Mouse (Mus musculus) bone marrow, adult 2 months (tissue): ENCODE results near the gene Ddhd1.

Experiments
- CTCF ChIP-seq: fragments of 200-500 bp; IDR thresholded peaks from 2 replicates; pipeline ENCODE4 v1.5.1; 2011; ENCODE audit warnings: low read length, control low read depth; ENCODE audit not compliant: control insufficient read depth, insufficient read depth
- POLR2A ChIP-seq: fragments of 200-500 bp; IDR thresholded peaks from 2 replicates; pipeline ENCODE4 v1.6.1; 2011; ENCODE audit warnings: low read depth, mild to moderate bottlenecking, control low read depth, low read length, borderline replicate concordance; ENCODE audit not compliant: control insufficient read depth

DNA sequence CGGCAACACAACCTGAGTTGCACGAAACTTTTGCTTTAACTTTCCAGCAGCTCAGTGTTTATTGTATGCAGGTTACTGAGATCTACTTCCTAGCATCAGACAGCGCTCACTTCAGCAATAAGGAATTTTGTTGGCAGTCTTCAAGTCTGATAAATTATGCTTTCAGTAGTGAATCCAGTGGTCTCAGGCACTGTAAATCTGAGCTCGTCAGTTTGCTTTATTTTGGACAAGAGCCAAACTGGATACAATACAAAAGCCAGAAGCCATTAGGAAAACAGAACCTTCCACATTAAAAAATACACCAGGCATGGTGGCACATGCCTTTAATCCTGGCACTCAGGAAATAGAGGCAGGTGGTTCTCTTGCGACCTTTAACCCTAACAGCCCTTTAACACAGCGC is 39.6 kb downstream of the Ddhd1 start:
- TF ChIP-seq POLR2A (no peak), CTCF (no peak)
